Mouse (Mus musculus) adrenal gland, postnatal 14 days (tissue): ENCODE data around the gene 0610009B22Rik. TPM values are rescaled to one million over a fixed set of nuclear protein-coding genes. Genes with fewer than 3 reads are reported as not detected.

Experiments
- DNase-seq: peaks from one replicate; pipeline ENCODE4 v3.0.0; 2021; ENCODE audit warnings: mixed read lengths
- total RNA-seq: library from RNA; stranded (reverse); gene quantifications from 2 replicates; pipeline ENCODE4 v1.2.3, GENCODE M21; 2021

Gene 0610009B22Rik
- total RNA-seq, 1 experiment from 2014 or later = 47.1 TPM

- DNase-seq = no peak
Observed at GRCm38 (mm10) chr11:51661867-51662365, 26.8 kb downstream of the 0610009B22Rik start.

DNA sequence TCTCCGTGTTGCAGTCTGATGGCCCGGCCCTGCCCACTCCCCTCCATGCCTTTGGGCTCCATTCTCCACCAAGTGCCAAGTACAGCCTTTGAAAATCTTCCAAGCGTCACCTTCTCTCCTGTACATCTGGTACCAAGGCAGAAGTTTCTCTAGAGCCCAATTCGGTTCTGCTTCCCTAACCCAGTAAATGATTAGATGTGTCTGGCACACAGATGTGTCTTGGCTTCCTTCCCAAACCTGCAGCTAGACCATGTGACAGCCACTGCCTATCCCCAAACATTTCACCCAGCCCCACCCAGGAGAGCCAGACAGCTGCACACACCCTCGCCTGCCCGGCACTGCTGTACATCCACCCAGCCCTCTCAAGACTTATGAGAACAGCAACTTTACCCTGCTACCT, 30.0 kb downstream of the 0610009B22Rik start:
- peak; percentile 75 for DNase-seq

- no peak for DNase-seq
Observed at GRCm38 (mm10) chr11:51658291-51658690, 30.4 kb downstream of the 0610009B22Rik start.

DNA sequence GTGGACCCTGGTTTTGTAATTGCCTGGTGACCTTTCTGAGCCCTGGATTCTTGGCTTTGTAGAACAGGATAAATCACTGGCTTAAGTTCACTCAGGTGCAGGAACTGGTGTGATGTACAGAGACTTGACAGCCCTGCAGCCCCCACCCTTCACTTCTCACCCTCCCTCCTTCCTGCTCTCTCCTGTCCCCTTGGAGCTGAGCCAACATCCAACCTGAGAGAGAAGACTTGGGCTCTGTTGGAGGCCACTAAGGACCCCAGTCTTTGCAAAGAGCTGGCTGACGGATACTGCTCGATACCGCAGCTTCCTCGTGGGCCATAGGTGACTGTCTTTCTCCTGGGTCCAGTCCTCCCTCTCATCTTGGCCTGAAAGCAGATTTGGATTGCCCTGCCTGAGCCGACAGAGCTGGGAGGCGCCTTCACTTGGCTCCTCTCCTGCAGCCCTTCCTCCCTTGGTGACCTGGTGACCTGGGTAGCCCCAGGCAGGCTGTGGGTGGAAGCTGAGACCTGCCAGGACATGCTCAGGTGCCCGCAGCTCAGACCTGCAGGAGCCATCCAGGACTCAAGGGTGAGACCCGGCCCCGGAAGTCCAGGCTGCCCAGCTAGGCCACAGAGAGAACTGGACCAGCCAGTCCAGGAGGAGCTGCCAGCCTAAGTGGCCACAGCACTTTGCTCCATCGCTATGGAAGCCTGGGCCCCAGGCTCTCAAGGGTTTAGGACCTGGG, 31.7 kb downstream of the 0610009B22Rik start:
- DNase-seq = peak; percentile 37

DNA sequence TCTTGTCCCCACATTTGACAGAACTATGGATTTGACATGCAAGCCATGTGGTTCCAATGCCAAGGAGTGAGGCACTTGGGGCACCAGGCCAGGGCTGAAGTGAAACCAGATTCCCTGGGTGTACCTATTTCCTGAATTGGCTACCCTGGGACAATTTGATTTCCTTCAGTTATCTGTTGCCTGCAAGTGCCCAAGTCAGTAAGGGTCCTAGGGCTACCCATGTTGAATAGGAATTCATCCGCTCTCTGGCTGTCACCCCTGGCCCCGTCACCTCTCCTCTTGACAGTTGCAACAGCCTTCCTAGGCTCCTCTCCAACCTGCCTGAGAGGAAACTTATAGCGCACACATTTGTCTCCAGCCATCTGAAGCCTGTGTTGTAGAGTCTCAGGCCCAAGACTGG, 33.8 kb downstream of the 0610009B22Rik start:
- no peak for DNase-seq

DNA sequence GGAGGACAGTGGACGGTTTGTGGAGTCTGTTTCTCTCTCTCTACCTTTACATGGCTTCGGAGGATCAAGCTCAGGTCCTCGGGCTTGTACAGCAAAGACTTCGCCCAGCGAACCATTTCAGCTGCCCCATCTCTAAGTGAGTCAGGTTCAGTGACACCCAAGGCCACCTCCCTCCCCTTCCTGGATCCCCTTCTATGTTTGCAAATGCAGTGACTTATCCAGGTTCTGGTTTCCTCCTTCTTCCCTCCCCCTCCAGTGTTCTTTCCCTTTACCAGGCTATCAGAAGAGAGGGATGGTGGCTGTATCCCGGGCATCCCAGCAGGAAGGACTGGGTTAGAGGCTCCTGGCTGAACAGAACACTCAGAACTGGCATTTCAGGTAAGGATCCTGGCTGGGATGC, 34.9 kb downstream of the 0610009B22Rik start:
- DNase-seq = peak; percentile 57

DNA sequence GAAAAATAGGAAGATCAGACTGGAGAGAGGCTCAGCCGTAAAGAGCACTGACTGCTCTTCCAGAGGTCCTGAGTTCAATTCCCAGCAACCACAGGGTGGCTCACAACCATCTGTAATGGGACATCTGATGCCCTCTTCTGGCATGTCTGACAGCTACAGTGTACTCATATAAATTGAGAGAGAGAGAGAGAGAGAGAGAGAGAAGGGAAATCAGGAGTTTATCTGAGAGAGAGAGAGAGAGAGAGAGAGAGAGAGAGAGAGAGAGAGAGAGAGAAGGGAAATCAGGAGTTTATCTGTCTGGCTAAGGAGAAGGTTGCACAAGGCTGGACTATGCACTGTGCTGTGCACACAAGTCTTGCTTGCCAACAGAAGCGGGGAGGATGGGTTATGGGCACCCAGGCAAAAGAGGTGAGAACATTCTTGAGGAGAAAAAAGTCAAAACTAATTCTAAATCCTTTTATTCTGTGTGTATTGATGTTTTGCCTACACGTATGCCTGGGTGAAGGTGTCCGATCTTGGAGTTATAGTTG, 35.7 kb downstream of the 0610009B22Rik start:
- DNase-seq = no peak

DNA sequence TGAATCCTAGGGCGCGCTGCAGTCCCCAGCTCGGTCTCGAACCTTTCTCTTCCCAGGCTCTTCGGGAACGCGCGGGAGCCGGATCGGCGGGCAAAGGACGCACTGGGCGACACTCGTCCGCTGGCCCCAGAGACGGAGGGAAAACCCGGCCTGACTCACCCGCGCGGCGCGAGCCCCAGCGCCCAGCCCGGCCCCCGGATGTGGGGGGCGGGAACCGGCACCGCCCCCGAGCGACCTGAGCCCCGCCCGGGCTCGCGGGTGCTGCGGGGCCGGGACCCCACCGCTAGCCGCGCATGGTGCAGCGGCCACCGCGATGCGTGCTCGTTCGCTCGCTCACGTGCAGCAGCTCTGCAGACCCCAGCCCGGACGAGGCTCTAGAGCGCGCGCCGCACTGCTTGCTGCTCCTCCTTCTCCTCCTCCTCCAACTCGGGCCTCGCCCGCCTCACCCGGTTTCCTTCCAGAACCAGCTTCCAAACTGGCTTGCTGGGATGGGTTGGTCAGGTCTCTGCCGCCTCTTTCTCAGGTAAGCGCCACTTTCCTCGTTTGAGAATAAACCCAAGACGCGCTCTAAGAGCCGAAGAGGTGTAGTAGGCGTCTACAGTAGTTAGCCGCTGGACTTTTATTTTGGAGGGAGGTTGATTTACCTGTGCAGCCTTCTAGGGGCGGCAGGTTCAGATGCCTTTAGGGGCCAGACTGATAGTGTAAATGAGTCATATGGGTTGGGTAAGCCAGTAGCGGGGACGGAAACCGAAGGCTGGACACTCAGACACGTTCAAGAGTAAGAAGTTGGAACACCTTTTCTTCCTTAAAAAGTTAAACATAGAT, 37.8 kb downstream of the 0610009B22Rik start, which contains the start of the genes N4bp3 and D930048N14Rik:
Gene N4bp3 (minus strand): TSS at position 152 of the 825 bp plus-strand sequence.
Gene D930048N14Rik (plus strand): TSS at position 264 of the 825 bp plus-strand sequence.
- DNase-seq = peak; percentile 93

DNA sequence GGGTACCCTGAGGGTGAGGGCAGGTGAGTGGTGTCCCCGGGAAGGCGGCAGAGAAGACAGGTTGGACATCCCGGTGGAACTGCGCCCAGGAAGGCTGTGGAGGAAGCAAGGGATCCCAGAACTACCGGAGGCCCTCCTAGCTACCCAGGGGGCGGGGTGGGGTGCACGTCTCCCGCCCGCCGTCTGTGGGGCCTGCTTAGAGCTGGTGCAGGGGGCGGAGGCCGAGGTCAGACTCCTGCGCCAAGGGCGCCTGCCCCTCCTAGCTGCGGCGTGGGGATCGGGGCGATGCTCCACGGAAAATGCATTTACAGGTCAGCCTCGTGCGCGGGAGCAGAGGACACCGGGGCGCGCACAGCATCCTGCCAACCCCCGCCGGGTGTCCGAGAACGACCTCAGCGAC, 38.4 kb downstream of the 0610009B22Rik start:
- no peak for DNase-seq

- DNase-seq = peak; percentile 29
Observed at GRCm38 (mm10) chr11:51649889-51650199, 38.8 kb downstream of the 0610009B22Rik start.

DNA sequence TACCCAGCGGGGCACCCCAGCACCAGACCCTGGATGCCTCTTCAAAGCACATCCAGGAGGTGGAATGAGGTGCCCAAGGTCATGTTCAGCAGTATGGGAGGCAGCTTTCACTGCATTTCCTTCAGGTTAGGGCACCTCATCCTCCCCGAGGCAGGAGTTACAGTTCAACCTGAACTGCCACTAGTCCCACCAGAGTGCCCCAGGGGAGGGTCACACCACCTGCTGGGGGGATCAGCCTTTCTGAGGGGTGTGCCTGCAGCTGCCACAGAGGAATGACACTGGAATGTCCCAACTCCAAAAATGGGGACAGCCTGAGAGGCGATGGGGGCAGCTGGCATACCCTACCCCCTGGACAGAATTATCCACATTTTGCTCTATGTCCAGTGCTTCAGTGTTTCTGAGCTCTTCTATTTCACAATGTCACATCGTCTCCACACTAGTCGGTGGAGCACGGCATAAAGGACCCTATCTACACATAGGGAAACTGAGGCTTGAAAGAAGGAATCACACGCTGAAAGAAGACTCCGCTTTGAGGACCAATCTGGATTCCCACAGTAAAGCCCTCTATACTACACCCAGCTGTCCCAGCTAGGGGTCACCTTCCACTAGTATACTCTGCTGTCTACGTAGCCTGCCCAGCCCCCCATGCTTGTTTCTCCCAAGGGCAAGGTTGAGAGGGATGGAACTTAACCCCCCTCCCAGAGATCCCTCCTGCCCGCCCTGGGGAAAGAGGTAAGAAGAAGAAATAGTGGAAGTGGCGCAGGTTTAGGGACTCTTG, 39.4 kb downstream of the 0610009B22Rik start:
- DNase-seq = no peak

DNA sequence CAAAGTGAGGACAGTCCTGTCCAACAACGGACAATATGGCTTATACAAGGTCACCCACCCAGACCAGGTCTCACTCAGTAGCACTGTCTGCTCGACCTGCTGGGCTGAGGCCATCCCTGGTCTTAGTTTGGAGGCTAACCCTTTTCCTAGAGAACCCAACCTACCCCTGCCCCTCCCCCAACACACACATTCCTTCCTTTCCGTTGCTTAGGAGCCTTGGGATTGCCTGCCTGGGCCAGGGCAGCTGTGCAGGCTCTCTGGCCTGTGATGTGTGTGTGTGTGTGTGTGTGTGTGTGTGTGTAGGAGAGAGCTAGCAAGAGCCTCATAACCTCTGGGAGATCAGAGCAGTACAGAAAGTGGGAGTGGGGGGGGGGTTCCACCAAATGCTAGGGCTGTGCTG, 40.1 kb downstream of the 0610009B22Rik start:
- peak; percentile 40 for DNase-seq

- peak; percentile 62 for DNase-seq
Observed at GRCm38 (mm10) chr11:51646751-51647667, 41.7 kb downstream of the 0610009B22Rik start.

GRCm38 (mm10) chr11:51646245-51646644, 42.4 kb downstream of the 0610009B22Rik start:
- DNase-seq = no peak

DNA sequence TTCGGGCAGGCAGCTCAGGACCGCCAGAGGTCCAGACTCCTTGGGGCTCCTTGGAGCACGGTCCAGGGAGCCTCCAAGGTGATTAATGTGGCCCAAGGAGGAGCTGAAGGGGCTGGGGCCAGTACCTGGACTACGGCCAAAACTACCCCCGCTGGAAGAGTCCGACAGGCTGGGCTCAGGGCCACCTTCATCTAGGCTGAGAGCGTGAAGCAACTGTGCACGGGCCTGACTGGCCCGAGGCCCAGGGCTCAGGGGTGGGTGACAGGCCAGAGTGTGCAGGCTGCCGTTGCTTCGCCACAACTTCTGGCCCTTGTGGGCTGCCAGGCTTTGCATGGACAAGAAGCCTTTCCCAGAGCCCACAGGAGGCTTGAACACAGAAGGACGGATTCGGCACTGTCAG, 43.4 kb downstream of the 0610009B22Rik start:
- peak; percentile 59 for DNase-seq

GRCm38 (mm10) chr11:51644217-51644616, 44.5 kb downstream of the 0610009B22Rik start:
- no peak for DNase-seq

GRCm38 (mm10) chr11:51643761-51644160, 44.9 kb downstream of the 0610009B22Rik start:
- peak; percentile 61 for DNase-seq

- DNase-seq = no peak
Observed at GRCm38 (mm10) chr11:51643202-51643601, 45.5 kb downstream of the 0610009B22Rik start.

- peak; percentile 38 for DNase-seq
Observed at GRCm38 (mm10) chr11:51640748-51641147, 47.9 kb downstream of the 0610009B22Rik start.

GRCm38 (mm10) chr11:51638497-51638896, 50.2 kb downstream of the 0610009B22Rik start:
- DNase-seq = no peak

DNA sequence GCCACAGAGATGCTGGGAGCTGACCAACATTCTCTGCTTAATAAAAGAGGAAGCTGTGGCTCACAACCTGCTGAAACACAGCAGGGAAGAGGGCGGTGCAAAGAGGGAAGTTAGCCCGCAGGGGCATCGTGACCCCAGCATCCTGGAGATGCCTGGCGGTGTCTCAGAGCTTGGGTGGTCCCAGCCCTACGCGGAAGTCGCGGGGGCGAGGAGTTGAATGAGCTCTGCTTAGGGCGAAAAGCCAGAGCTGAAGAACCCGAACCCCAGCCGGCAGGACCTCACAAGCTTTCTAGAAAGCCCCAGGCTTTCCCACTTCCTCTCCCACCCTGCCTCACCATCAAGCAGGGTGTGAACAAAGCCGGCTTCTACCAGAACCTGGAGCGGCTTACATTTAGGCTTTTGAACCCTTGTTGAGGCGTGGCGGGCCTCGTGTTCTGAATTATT, 50.7 kb downstream of the 0610009B22Rik start:
- DNase-seq = peak; percentile 65
